Mouse (Mus musculus): ENCODE measurements around the gene Nfat5.

Nfat5 gene

GRCm38 (mm10) chr8:107292928-107293601, at the start of gene Nfat5:
TSS of gene Nfat5 (plus strand) at chr8:107293470.
- peak; percentile 92 to 97 for DNase-seq (ENCODE audit: low spot score in 2 of 2)

- no peak for DNase-seq (ENCODE audit: low spot score in 2 of 2)
Measured at GRCm38 (mm10) chr8:107244218-107244617, 49.1 kb upstream of the Nfat5 start.

- no peak for DNase-seq (ENCODE audit: low spot score in 2 of 2)
Measured at GRCm38 (mm10) chr8:107248456-107248855, 44.8 kb upstream of the Nfat5 start.

- DNase-seq (ENCODE audit: low spot score in 2 of 2): no peak
Measured at GRCm38 (mm10) chr8:107251481-107252104, 41.7 kb upstream of the Nfat5 start.

- no peak for DNase-seq (ENCODE audit: low spot score in 2 of 2)
Measured at GRCm38 (mm10) chr8:107253121-107253520, 40.1 kb upstream of the Nfat5 start.

GRCm38 (mm10) chr8:107254403-107254802, 38.9 kb upstream of the Nfat5 start:
- DNase-seq (ENCODE audit: low spot score in 2 of 2): no peak

GRCm38 (mm10) chr8:107254951-107255457, 38.3 kb upstream of the Nfat5 start:
- no peak for DNase-seq (ENCODE audit: low spot score in 2 of 2)

- DNase-seq (ENCODE audit: low spot score in 2 of 2): no peak
Measured at GRCm38 (mm10) chr8:107257223-107257622, 36.0 kb upstream of the Nfat5 start.

GRCm38 (mm10) chr8:107260120-107260519, 33.1 kb upstream of the Nfat5 start:
- DNase-seq (ENCODE audit: low spot score in 2 of 2): no peak

GRCm38 (mm10) chr8:107261172-107261571, 32.1 kb upstream of the Nfat5 start:
- DNase-seq (ENCODE audit: low spot score in 2 of 2): no peak

- no peak for DNase-seq (ENCODE audit: low spot score in 2 of 2)
Measured at GRCm38 (mm10) chr8:107262046-107262705, 31.1 kb upstream of the Nfat5 start.

GRCm38 (mm10) chr8:107265811-107266210, 27.5 kb upstream of the Nfat5 start:
- no peak for DNase-seq (ENCODE audit: low spot score in 2 of 2)

GRCm38 (mm10) chr8:107268501-107268900, 24.8 kb upstream of the Nfat5 start:
- DNase-seq (ENCODE audit: low spot score in 2 of 2): no peak

GRCm38 (mm10) chr8:107269191-107269590, 24.1 kb upstream of the Nfat5 start:
- no peak for DNase-seq (ENCODE audit: low spot score in 2 of 2)

GRCm38 (mm10) chr8:107269617-107270139, 23.6 kb upstream of the Nfat5 start:
- no peak for DNase-seq (ENCODE audit: low spot score in 2 of 2)

GRCm38 (mm10) chr8:107270287-107270686, 23.0 kb upstream of the Nfat5 start:
- DNase-seq (ENCODE audit: low spot score in 2 of 2): no peak

- no peak for DNase-seq (ENCODE audit: low spot score in 2 of 2)
Measured at GRCm38 (mm10) chr8:107270751-107271150, 22.5 kb upstream of the Nfat5 start.

- no peak for DNase-seq (ENCODE audit: low spot score in 2 of 2)
Measured at GRCm38 (mm10) chr8:107277323-107277883, 15.9 kb upstream of the Nfat5 start.

- no peak for DNase-seq (ENCODE audit: low spot score in 2 of 2)
Measured at GRCm38 (mm10) chr8:107278571-107278970, 14.7 kb upstream of the Nfat5 start.

- no peak for DNase-seq (ENCODE audit: low spot score in 2 of 2)
Measured at GRCm38 (mm10) chr8:107286686-107287085, 6.6 kb upstream of the Nfat5 start.

- DNase-seq (ENCODE audit: low spot score in 2 of 2): no peak
Measured at GRCm38 (mm10) chr8:107287522-107287921, 5.7 kb upstream of the Nfat5 start.

- DNase-seq (ENCODE audit: low spot score in 2 of 2): no peak
Measured at GRCm38 (mm10) chr8:107291171-107291601, 2.1 kb upstream of the Nfat5 start.

Measured in frontal cortex, postnatal 10 days (tissue).